Mouse (Mus musculus) stomach, embryonic 14.5 days (tissue): ENCODE measurements around the gene Usp29. TPM values are rescaled to one million over a fixed set of nuclear protein-coding genes. Genes with fewer than 3 reads are reported as not detected.

Experiments
- ATAC-seq: fragments of 200-750 bp; cut with Nextera tagmentation; 2 replicates; pipeline ENCODE4 v1.8.0; 2017; ENCODE audit warnings: low read depth, moderate TSS enrichment; ENCODE audit not compliant: insufficient number of reproducible peaks, insufficient read depth, low FRiP score
- H3K27ac ChIP-seq: fragments of 300-500 bp; sonication (generic); 2 replicates; pipeline ENCODE4 v1.5.1; 2014; ENCODE audit warnings: mild to moderate bottlenecking, low read length, moderate library complexity, mixed read lengths
- H3K27me3 ChIP-seq: fragments of 300-500 bp; sonication (generic); 2 replicates; pipeline ENCODE4 v1.6.1; 2014; ENCODE audit warnings: low read length, control low read depth, mixed read lengths; ENCODE audit not compliant: control insufficient read depth, insufficient read depth
- H3K36me3 ChIP-seq: fragments of 300-500 bp; sonication (generic); 2 replicates; pipeline ENCODE4 v1.6.1; 2014; ENCODE audit warnings: mild to moderate bottlenecking, control low read depth, low read length, moderate library complexity, mixed read lengths; ENCODE audit not compliant: control insufficient read depth, insufficient read depth
- H3K4me1 ChIP-seq: fragments of 300-500 bp; sonication (generic); 2 replicates; pipeline ENCODE4 v1.6.1; 2014; ENCODE audit warnings: low read length, control low read depth, mixed read lengths; ENCODE audit not compliant: control insufficient read depth, insufficient read depth
- H3K4me2 ChIP-seq: fragments of 300-500 bp; sonication (generic); replicated peaks from 2 replicates; pipeline ENCODE4 v1.6.1; 2014; ENCODE audit warnings: low read depth, low read length, control low read depth
- H3K4me3 ChIP-seq: fragments of 300-500 bp; sonication (generic); 2 replicates; pipeline ENCODE4 v1.5.1; 2014; ENCODE audit warnings: low read depth, low read length, control low read depth
- H3K9ac ChIP-seq: fragments of 300-500 bp; sonication (generic); replicated peaks from 2 replicates; pipeline ENCODE4 v1.6.1; 2014; ENCODE audit warnings: low read depth, mild to moderate bottlenecking, control low read depth, low read length, moderate library complexity, mixed read lengths
- H3K9me3 ChIP-seq: fragments of 300-500 bp; sonication (generic); 2 replicates; pipeline ENCODE4 v1.6.1; 2016; ENCODE audit warnings: low read depth, low read length, control low read depth; ENCODE audit not compliant: control insufficient read depth
- WGBS: fragments of 180-500 bp; shearing (Covaris S2); extraction: QIAGEN DNeasy Blood & Tissue Kit; methylation state at CpG from one replicate; pipeline ENCODE4 v1.1.7; 2014; 5-methylcytosine and 5-hydroxymethylcytosine counted together
- polyA plus RNA-seq: library from polyadenylated mRNA; unstranded; fragments of >200 nt; fragmentation: Nextera tagmentation; extraction: Ambion mirVana; gene quantifications from 2 replicates; pipeline ENCODE4 v1.2.1, GENCODE M21; 2014

The Usp29 gene
- polyA plus RNA-seq, 1 experiment from 2014 or later = 9.1 TPM

DNA sequence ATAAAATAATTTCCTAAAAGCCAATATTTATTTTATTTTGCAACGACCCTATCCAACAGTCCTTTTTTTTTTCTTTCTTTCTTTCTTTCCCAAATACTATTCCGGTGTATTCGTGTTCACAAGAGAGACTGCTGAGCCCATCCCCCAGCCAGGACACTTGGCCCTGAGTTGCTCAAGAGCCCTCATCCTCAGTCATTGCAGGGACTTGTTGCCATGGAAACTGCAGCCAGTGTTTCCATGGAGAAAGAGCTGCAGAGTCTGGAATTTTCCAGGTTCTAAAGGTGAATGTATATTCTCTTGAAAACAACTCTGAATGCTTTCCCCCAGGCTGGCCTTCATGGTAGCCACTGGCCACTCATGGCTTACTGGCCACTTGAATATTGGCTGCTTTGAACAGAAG is 80.2 kb downstream of the Usp29 start:
- Histone ChIP-seq H3K27me3 (no peaks in the 10 kb centered on the region), H3K36me3 (no peaks in the 10 kb centered on the region), H3K4me2 (no peak overlapping the region), H3K4me1 (no peaks in the 10 kb centered on the region), H3K9ac (no peak overlapping the region), H3K9me3 (no peaks in the 10 kb centered on the region), H3K4me3 (no peak overlapping the region), H3K27ac (no peak overlapping the region)
- ATAC-seq = no peak
- WGBS = 51% methylated on average over 3 of the region's 3 CpGs

GRCm38 (mm10) chr7:6814971-6815370 is 84.6 kb downstream of the Usp29 start:
- ATAC-seq = no peak
- Histone ChIP-seq H3K4me3 (no peak overlapping the region), H3K36me3 (no peaks in the 10 kb centered on the region), H3K4me1 (no peaks in the 10 kb centered on the region), H3K9me3 (no peaks in the 10 kb centered on the region), H3K9ac (no peak overlapping the region), H3K27ac (no peak overlapping the region), H3K27me3 (no peaks in the 10 kb centered on the region), H3K4me2 (no peak overlapping the region)
- 79% methylated on average over 8 of the region's 8 CpGs for WGBS

GRCm38 (mm10) chr7:6816706-6817376 is 86.5 kb downstream of the Usp29 start:
- WGBS = 87% methylated on average over 5 of the region's 5 CpGs
- H3K9ac ChIP-seq = no peak overlapping the region
- H3K27ac ChIP-seq = no peak overlapping the region
- no peaks in the 10 kb centered on the region for H3K36me3 ChIP-seq
- H3K4me1 ChIP-seq = peaks cover 5% of the 10 kb centered on the region
- H3K4me3 ChIP-seq = no peak overlapping the region
- H3K27me3 ChIP-seq = no peaks in the 10 kb centered on the region
- no peak overlapping the region for H3K4me2 ChIP-seq
- H3K9me3 ChIP-seq = no peaks in the 10 kb centered on the region
- ATAC-seq = no peak

- no peak overlapping the region for H3K9ac ChIP-seq
- no peaks in the 10 kb centered on the region for H3K36me3 ChIP-seq
- no peaks in the 10 kb centered on the region for H3K9me3 ChIP-seq
- H3K27me3 ChIP-seq = no peaks in the 10 kb centered on the region
- H3K4me2 ChIP-seq = no peak overlapping the region
- WGBS = 49% methylated on average over 6 of the region's 6 CpGs
- H3K4me3 ChIP-seq = no peak overlapping the region
- H3K4me1 ChIP-seq = peaks cover 14% of the 10 kb centered on the region
- H3K27ac ChIP-seq = peak overlapping the region; percentile 15; the same call in 1 of the 2 replicates
- ATAC-seq = no peak
Observed at GRCm38 (mm10) chr7:6820296-6820695, 89.9 kb downstream of the Usp29 start.

GRCm38 (mm10) chr7:6822633-6823032 is 92.3 kb downstream of the Usp29 start:
- peak overlapping the region; percentile 21; the same call in 1 of the 2 replicates for H3K27ac ChIP-seq

DNA sequence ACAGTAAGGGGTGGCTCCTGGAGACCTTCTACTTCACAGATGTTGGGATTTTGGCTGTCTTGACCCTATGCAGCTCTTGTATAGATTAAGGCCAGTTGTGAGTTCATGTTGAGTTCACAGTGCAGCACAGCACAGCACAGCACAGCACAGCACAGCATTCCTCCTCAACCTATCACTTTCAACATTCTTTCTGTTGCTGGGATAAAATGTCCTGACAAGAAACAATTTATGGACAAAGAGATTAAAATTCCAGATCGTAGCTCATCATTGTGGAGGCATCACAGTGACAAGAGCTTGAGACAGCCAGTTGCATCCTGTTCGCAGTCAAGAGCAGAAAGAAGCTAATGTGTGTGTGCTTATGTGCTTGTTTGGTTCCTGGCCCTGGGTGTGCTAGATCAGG is 93.3 kb downstream of the Usp29 start:
- WGBS = 23% methylated on average over 2 of the region's 2 CpGs
- peak overlapping the region; percentile 48; the same call in 1 of the 2 replicates for H3K27ac ChIP-seq
- no peak overlapping the region for H3K9ac ChIP-seq
- no peaks in the 10 kb centered on the region for H3K27me3 ChIP-seq
- H3K36me3 ChIP-seq = no peaks in the 10 kb centered on the region
- H3K4me2 ChIP-seq = no peak overlapping the region
- H3K9me3 ChIP-seq = no peaks in the 10 kb centered on the region
- peak; percentile 54; the same call in 1 of the 2 replicates for ATAC-seq
- H3K4me3 ChIP-seq = no peak overlapping the region
- H3K4me1 ChIP-seq = peaks cover 19% of the 10 kb centered on the region

More at GRCm38 (mm10) chr7:6822633-6823032, 92.3 kb downstream of the Usp29 start:
- H3K27me3 ChIP-seq = no peaks in the 10 kb centered on the region
- H3K9me3 ChIP-seq = no peaks in the 10 kb centered on the region
- no peak overlapping the region for H3K4me3 ChIP-seq
- no peak overlapping the region for H3K4me2 ChIP-seq
- no peak overlapping the region for H3K9ac ChIP-seq
- peaks cover 19% of the 10 kb centered on the region for H3K4me1 ChIP-seq
- no peak for ATAC-seq
- H3K36me3 ChIP-seq = no peaks in the 10 kb centered on the region
- WGBS = 39% methylated on average over 4 of the region's 4 CpGs

- Histone ChIP-seq H3K36me3 (no peaks in the 10 kb centered on the region), H3K9ac (no peak overlapping the region), H3K4me2 (no peak overlapping the region), H3K9me3 (no peaks in the 10 kb centered on the region), H3K4me1 (peaks cover 15% of the 10 kb centered on the region; the same call in 1 of the 2 replicates), H3K27me3 (no peaks in the 10 kb centered on the region), H3K27ac (peak overlapping the region; percentile 34), H3K4me3 (no peak overlapping the region)
- WGBS = 51% methylated on average over 11 of the region's 11 CpGs
- peak; percentile 68; the same call in 1 of the 2 replicates for ATAC-seq
Observed at GRCm38 (mm10) chr7:6825966-6826647, 95.7 kb downstream of the Usp29 start.

GRCm38 (mm10) chr7:6829148-6829547 is 98.8 kb downstream of the Usp29 start:
- no peak for ATAC-seq
- 34% methylated on average over 2 of the region's 2 CpGs for WGBS
- H3K4me1 ChIP-seq = peaks cover 6% of the 10 kb centered on the region; the same call in 1 of the 2 replicates
- no peak overlapping the region for H3K27ac ChIP-seq
- H3K4me2 ChIP-seq = no peak overlapping the region
- H3K9ac ChIP-seq = no peak overlapping the region
- H3K36me3 ChIP-seq = no peaks in the 10 kb centered on the region
- H3K27me3 ChIP-seq = no peaks in the 10 kb centered on the region
- H3K9me3 ChIP-seq = no peaks in the 10 kb centered on the region
- H3K4me3 ChIP-seq = no peak overlapping the region
